Mouse (Mus musculus): ENCODE data around the gene Cntnap2.
"Not testable (repeated sequence)": the region's sequence is repeated elsewhere in the genome, so short reads cannot be mapped to it uniquely, and the experiment has no call there.

Cntnap2 gene

GRCm38 (mm10) chr6:46362156-46362555, 1303.0 kb downstream of the Cntnap2 start:
- peak in 1 of 2 experiments; percentile 6 for DNase-seq

- peak; percentile 63 to 67 for DNase-seq
Measured at GRCm38 (mm10) chr6:46398725-46399589, 1339.8 kb downstream of the Cntnap2 start.

GRCm38 (mm10) chr6:46414154-46414553, 1355.0 kb downstream of the Cntnap2 start:
- no peak for DNase-seq

GRCm38 (mm10) chr6:46414562-46414961, 1355.4 kb downstream of the Cntnap2 start:
- DNase-seq = no peak

- no peak for DNase-seq
Measured at GRCm38 (mm10) chr6:46419827-46420226, 1360.7 kb downstream of the Cntnap2 start.

GRCm38 (mm10) chr6:46420349-46420748, 1361.2 kb downstream of the Cntnap2 start:
- DNase-seq = no peak

- no peak for DNase-seq
Measured at GRCm38 (mm10) chr6:46428231-46428630, 1369.1 kb downstream of the Cntnap2 start.

GRCm38 (mm10) chr6:46450917-46451638, 1391.9 kb downstream of the Cntnap2 start:
- no peak for DNase-seq

- DNase-seq = peak; percentile 22 to 31
Measured at GRCm38 (mm10) chr6:46472683-46473082, 1413.5 kb downstream of the Cntnap2 start.

- DNase-seq = no peak
Measured at GRCm38 (mm10) chr6:46484392-46484791, 1425.2 kb downstream of the Cntnap2 start.

GRCm38 (mm10) chr6:46502786-46503185, 1443.6 kb downstream of the Cntnap2 start:
- no peak for DNase-seq

GRCm38 (mm10) chr6:46512841-46513240, 1453.7 kb downstream of the Cntnap2 start:
- no peak for DNase-seq

GRCm38 (mm10) chr6:46537586-46537985, 1478.4 kb downstream of the Cntnap2 start:
- not testable (repeated sequence) for DNase-seq

GRCm38 (mm10) chr6:46563470-46563869, 1504.3 kb downstream of the Cntnap2 start:
- DNase-seq = no peak

- DNase-seq = peak in 1 of 2 experiments; percentile 2
Measured at GRCm38 (mm10) chr6:46575055-46575454, 1515.9 kb downstream of the Cntnap2 start.

GRCm38 (mm10) chr6:46612365-46612764, 1553.2 kb downstream of the Cntnap2 start:
- no peak for DNase-seq

- DNase-seq = no peak
Measured at GRCm38 (mm10) chr6:46612872-46613271, 1553.7 kb downstream of the Cntnap2 start.

- no peak for DNase-seq
Measured at GRCm38 (mm10) chr6:46669018-46669417, 1609.9 kb downstream of the Cntnap2 start.

GRCm38 (mm10) chr6:46675081-46675480, 1615.9 kb downstream of the Cntnap2 start:
- peak; percentile 1 to 9 for DNase-seq

GRCm38 (mm10) chr6:46675621-46676020, 1616.5 kb downstream of the Cntnap2 start:
- DNase-seq = no peak

- DNase-seq = no peak
Measured at GRCm38 (mm10) chr6:46696187-46696586, 1637.0 kb downstream of the Cntnap2 start.

GRCm38 (mm10) chr6:46699343-46699742, 1640.2 kb downstream of the Cntnap2 start:
- DNase-seq = peak; percentile 55 to 69

- peak; percentile 66 to 71 for DNase-seq
Measured at GRCm38 (mm10) chr6:46704293-46705170, 1645.4 kb downstream of the Cntnap2 start.
